Mouse (Mus musculus): ENCODE measurements at regions not wholly inside any gene's neighbourhood (a gene's known extent, or its start where the extent isn't known, plus 50 kb on each side); places are given as distances from the start of the nearest gene placed in this dataset.

GRCm38 (mm10) chr17:74920056-74920455, 85.3 kb upstream of the Ltbp1 start:
- no peak overlapping the region for H3K4me3 ChIP-seq
- no peaks in the 10 kb centered on the region for H3K4me1 ChIP-seq
- no peak for ATAC-seq
- H3K9me3 ChIP-seq (replicated peaks): peaks cover 8% of the 10 kb centered on the region; the same call in 1 of the 2 replicates
- no peaks in the 10 kb centered on the region for H3K27me3 ChIP-seq (replicated peaks)
- 72% methylated on average over 5 of the region's 5 CpGs for WGBS (ENCODE audit: insufficient replicate concordance)
- H3K9ac ChIP-seq: no peak overlapping the region
- H3K4me2 ChIP-seq: no peak overlapping the region
- H3K27ac ChIP-seq: no peak overlapping the region
- no peaks in the 10 kb centered on the region for H3K36me3 ChIP-seq

GRCm38 (mm10) chr17:74921413-74921812, 84.0 kb upstream of the Ltbp1 start:
- H3K4me1 ChIP-seq: no peaks in the 10 kb centered on the region
- 73% methylated on average over 6 of the region's 6 CpGs for WGBS (ENCODE audit: insufficient replicate concordance)
- no peak overlapping the region for H3K4me2 ChIP-seq
- no peaks in the 10 kb centered on the region for H3K27me3 ChIP-seq (replicated peaks)
- H3K36me3 ChIP-seq: no peaks in the 10 kb centered on the region
- H3K27ac ChIP-seq: no peak overlapping the region
- H3K9ac ChIP-seq: no peak overlapping the region
- ATAC-seq: no peak
- H3K9me3 ChIP-seq (replicated peaks): 0 out of 2 replicates have a peak, but pooled peaks cover 3% of the 10 kb centered on the region
- no peak overlapping the region for H3K4me3 ChIP-seq

DNA sequence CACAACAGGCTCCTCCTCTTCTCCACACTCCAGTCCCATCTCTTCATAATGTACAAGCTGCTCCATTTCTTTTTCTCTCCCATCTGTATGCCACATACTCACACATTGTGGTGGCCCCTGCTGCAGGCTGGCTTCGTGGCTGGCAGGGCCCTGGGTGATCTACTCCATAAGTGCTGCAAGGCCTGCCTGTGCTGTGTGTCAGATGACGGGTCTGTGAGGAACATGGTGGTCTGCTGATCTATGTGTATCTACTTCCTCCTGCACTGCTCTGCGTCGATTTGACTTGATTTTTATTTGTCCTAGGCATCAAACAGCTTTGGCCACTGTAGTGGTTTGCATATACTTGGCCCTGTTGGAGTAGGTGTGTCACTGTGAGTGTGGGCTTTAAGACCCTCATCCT, 83.4 kb upstream of the Ltbp1 start:
- no peak overlapping the region for H3K4me2 ChIP-seq
- no peak overlapping the region for H3K9ac ChIP-seq
- no peaks in the 10 kb centered on the region for H3K27me3 ChIP-seq (replicated peaks)
- no peak overlapping the region for H3K4me3 ChIP-seq
- no peak overlapping the region for H3K27ac ChIP-seq
- WGBS (ENCODE audit: insufficient replicate concordance): 51% methylated on average over 4 of the region's 4 CpGs
- no peak for ATAC-seq
- H3K36me3 ChIP-seq: no peaks in the 10 kb centered on the region
- no peaks in the 10 kb centered on the region for H3K9me3 ChIP-seq (replicated peaks)
- no peaks in the 10 kb centered on the region for H3K4me1 ChIP-seq

GRCm38 (mm10) chr17:74922591-74922990, 82.8 kb upstream of the Ltbp1 start:
- no peak overlapping the region for H3K27ac ChIP-seq
- ATAC-seq: no peak
- H3K4me2 ChIP-seq: no peak overlapping the region

GRCm38 (mm10) chr17:74923101-74923500, 82.3 kb upstream of the Ltbp1 start:
- Histone ChIP-seq H3K36me3 (no peaks in the 10 kb centered on the region), H3K4me3 (no peak overlapping the region), H3K4me2 (no peak overlapping the region), H3K9me3 (replicated peaks) (no peaks in the 10 kb centered on the region), H3K9ac (no peak overlapping the region), H3K27ac (no peak overlapping the region), H3K4me1 (no peaks in the 10 kb centered on the region), H3K27me3 (replicated peaks) (no peaks in the 10 kb centered on the region)
- WGBS (ENCODE audit: insufficient replicate concordance): 56% methylated on average over 9 of the region's 9 CpGs
- ATAC-seq: no peak

More at GRCm38 (mm10) chr17:74922591-74922990, 82.8 kb upstream of the Ltbp1 start:
- H3K36me3 ChIP-seq: no peaks in the 10 kb centered on the region
- H3K27me3 ChIP-seq (replicated peaks): no peaks in the 10 kb centered on the region
- no peak overlapping the region for H3K4me3 ChIP-seq
- H3K4me1 ChIP-seq: no peaks in the 10 kb centered on the region
- no peaks in the 10 kb centered on the region for H3K9me3 ChIP-seq (replicated peaks)
- 59% methylated on average over 3 of the region's 3 CpGs for WGBS (ENCODE audit: insufficient replicate concordance)
- no peak overlapping the region for H3K9ac ChIP-seq

DNA sequence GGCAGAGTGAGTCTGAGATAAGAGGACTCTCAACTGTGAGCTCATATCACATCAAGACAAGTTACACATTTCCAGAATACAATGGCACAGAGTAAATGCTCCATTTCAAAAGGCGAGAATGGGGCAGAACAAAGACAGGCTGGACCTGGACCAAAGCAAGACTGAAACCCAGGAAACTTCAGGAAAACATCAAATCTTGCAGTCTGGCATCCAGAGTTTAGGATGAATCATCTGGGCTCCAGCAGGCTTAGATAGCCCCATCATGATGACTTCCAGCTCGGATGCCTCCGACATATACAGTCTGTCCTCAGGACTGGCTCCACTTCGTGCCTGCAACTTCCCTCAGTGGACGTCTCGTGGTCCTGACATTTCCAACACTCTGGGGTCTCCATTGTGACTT, 80.2 kb upstream of the Ltbp1 start:
- WGBS (ENCODE audit: insufficient replicate concordance): 76% methylated on average over 6 of the region's 6 CpGs
- no peaks in the 10 kb centered on the region for H3K4me1 ChIP-seq

GRCm38 (mm10) chr17:74927981-74928380, 77.4 kb upstream of the Ltbp1 start:
- no peaks in the 10 kb centered on the region for H3K27me3 ChIP-seq (replicated peaks)
- H3K9ac ChIP-seq: no peak overlapping the region
- no peak overlapping the region for H3K4me2 ChIP-seq
- no peaks in the 10 kb centered on the region for H3K36me3 ChIP-seq
- H3K9me3 ChIP-seq (replicated peaks): no peaks in the 10 kb centered on the region
- H3K27ac ChIP-seq: no peak overlapping the region
- WGBS (ENCODE audit: insufficient replicate concordance): 48% methylated on average over 5 of the region's 5 CpGs
- no peak for ATAC-seq
- no peaks in the 10 kb centered on the region for H3K4me1 ChIP-seq
- no peak overlapping the region for H3K4me3 ChIP-seq

More for the DNA sequence above, 80.2 kb upstream of the Ltbp1 start:
- Histone ChIP-seq H3K36me3 (no peaks in the 10 kb centered on the region), H3K4me2 (no peak overlapping the region), H3K27ac (no peak overlapping the region), H3K4me3 (no peak overlapping the region), H3K9me3 (replicated peaks) (no peaks in the 10 kb centered on the region), H3K9ac (no peak overlapping the region), H3K27me3 (replicated peaks) (no peaks in the 10 kb centered on the region)
- no peak for ATAC-seq

DNA sequence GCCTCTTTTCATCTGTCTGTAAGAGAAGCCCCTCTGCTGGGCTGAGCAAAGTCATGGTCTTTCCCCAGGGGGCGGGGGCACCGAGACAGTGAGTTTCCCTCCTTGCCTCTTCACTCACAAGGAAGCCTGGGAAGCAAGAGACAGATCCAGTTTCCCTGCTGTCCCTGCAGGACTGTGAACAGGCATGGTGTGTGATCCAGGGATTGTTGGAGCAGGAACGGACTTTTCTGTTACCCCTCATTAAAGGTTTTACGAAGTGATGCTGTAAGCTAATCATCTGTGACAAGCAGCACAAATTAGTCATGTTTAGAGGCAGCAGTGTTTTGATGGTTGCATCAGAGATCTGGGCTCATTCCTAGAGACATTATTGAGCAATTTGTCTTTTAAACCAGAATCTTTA, 73.8 kb upstream of the Ltbp1 start:
- Histone ChIP-seq H3K27ac (no peak overlapping the region), H3K4me2 (no peak overlapping the region), H3K9me3 (replicated peaks) (no peaks in the 10 kb centered on the region), H3K36me3 (no peaks in the 10 kb centered on the region), H3K4me1 (no peaks in the 10 kb centered on the region), H3K9ac (no peak overlapping the region), H3K27me3 (replicated peaks) (no peaks in the 10 kb centered on the region), H3K4me3 (no peak overlapping the region)
- 48% methylated on average over 4 of the region's 4 CpGs for WGBS (ENCODE audit: insufficient replicate concordance)
- no peak for ATAC-seq

- no peak overlapping the region for H3K27ac ChIP-seq
- no peaks in the 10 kb centered on the region for H3K27me3 ChIP-seq (replicated peaks)
- no peaks in the 10 kb centered on the region for H3K4me1 ChIP-seq
- no peak overlapping the region for H3K4me2 ChIP-seq
- no peak for ATAC-seq
- H3K9ac ChIP-seq: no peak overlapping the region
- H3K4me3 ChIP-seq: no peak overlapping the region
- no peaks in the 10 kb centered on the region for H3K36me3 ChIP-seq
- WGBS (ENCODE audit: insufficient replicate concordance): 68% methylated on average over 6 of the region's 6 CpGs
- no peaks in the 10 kb centered on the region for H3K9me3 ChIP-seq (replicated peaks)
These were observed 64.0 kb upstream of the Ltbp1 start for GRCm38 (mm10) chr17:74941393-74941792.

GRCm38 (mm10) chr17:74942984-74943801, 62.2 kb upstream of the Ltbp1 start:
- Histone ChIP-seq H3K9ac (no peak overlapping the region), H3K4me1 (no peaks in the 10 kb centered on the region), H3K27ac (no peak overlapping the region), H3K9me3 (replicated peaks) (no peaks in the 10 kb centered on the region), H3K27me3 (replicated peaks) (no peaks in the 10 kb centered on the region), H3K36me3 (no peaks in the 10 kb centered on the region), H3K4me2 (no peak overlapping the region), H3K4me3 (no peak overlapping the region)
- WGBS (ENCODE audit: insufficient replicate concordance): 76% methylated on average over 10 of the region's 10 CpGs
- no peak for ATAC-seq

DNA sequence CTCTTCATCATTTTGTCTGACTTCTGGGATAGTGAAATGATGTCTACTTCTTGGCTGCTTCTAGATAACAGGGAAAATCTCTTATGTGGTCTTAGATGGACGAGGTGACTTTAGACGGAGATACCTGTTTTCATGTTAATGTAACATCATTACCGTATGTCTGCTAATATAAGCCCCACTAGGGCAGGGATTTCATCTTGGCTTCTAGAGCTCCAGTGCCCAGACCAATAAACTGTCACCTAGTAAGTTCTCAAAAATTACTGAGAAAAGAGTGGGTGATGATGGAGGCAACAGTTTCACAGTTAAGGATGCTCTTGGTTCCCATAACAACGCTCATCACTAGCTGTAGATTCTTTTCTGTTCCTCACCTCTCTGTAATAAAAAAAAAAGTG, 61.6 kb upstream of the Ltbp1 start:
- Histone ChIP-seq H3K36me3 (no peaks in the 10 kb centered on the region), H3K4me3 (no peak overlapping the region), H3K27me3 (replicated peaks) (no peaks in the 10 kb centered on the region), H3K27ac (no peak overlapping the region), H3K9me3 (replicated peaks) (no peaks in the 10 kb centered on the region), H3K4me2 (no peak overlapping the region), H3K9ac (no peak overlapping the region), H3K4me1 (no peaks in the 10 kb centered on the region)
- ATAC-seq: no peak
- 38% methylated on average over 4 of the region's 4 CpGs for WGBS (ENCODE audit: insufficient replicate concordance)

DNA sequence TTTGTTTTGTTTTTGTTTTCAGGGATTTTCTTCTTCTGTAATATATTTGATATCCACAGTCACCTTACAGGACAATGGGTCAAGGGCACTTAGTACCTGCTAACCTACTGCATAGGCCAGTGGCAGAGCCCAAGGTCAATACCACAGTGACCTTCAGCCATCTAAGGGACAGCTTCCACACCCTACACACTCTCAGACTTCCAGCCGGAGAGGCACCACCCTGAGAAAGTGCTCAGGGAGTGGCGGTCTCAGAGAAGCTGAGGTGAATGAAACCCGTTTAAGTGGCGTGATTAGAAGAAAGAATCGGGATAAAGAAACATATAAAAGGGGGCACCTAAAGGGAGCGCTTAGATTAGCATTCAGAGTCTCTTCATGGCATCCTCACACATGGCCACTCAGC, 60.2 kb upstream of the Ltbp1 start:
- H3K27me3 ChIP-seq (replicated peaks): no peaks in the 10 kb centered on the region
- no peaks in the 10 kb centered on the region for H3K36me3 ChIP-seq
- 72% methylated on average over 6 of the region's 6 CpGs for WGBS (ENCODE audit: insufficient replicate concordance)
- no peak overlapping the region for H3K27ac ChIP-seq
- H3K4me3 ChIP-seq: no peak overlapping the region
- ATAC-seq: no peak
- H3K9me3 ChIP-seq (replicated peaks): no peaks in the 10 kb centered on the region
- H3K4me1 ChIP-seq: no peaks in the 10 kb centered on the region
- H3K4me2 ChIP-seq: no peak overlapping the region
- H3K9ac ChIP-seq: no peak overlapping the region

DNA sequence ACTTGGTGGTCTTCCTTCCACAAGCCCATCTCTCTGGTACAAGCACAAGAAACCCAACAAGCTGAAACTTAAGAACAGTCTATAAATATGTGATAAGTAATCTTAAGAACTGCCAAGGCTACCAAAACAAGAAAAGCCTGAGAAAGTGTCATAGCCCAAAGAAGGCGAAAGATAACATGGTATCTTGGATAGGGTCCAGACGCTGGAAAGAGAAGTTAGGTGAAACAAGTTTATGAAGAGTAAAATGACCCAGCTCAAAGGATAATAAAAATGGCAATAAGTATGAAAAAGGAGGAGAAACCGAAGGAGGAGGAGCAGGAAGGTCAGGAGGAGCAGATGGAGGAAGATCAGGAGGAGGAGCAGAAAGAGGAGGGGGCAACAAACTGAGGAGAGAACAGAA, 56.9 kb upstream of the Ltbp1 start:
- Histone ChIP-seq H3K36me3 (no peaks in the 10 kb centered on the region), H3K4me3 (no peak overlapping the region), H3K4me2 (no peak overlapping the region), H3K27ac (no peak overlapping the region), H3K9ac (no peak overlapping the region), H3K27me3 (replicated peaks) (no peaks in the 10 kb centered on the region), H3K9me3 (replicated peaks) (no peaks in the 10 kb centered on the region), H3K4me1 (no peaks in the 10 kb centered on the region)
- ATAC-seq: no peak
- WGBS (ENCODE audit: insufficient replicate concordance): 52% methylated on average over 3 of the region's 3 CpGs

Measured in liver, embryonic 12.5 days (tissue).